Mouse (Mus musculus) ES-CJ7 (cell line): ENCODE measurements around the gene Ism2.
"Not testable (repeated sequence)": the region's sequence is repeated elsewhere in the genome, so short reads cannot be mapped to it uniquely, and the experiment has no call there.

ENCODE experiments used
- DNase-seq: peaks from one replicate; pipeline ENCODE4 v3.0.0; 2011; ENCODE audit warnings: low read depth, low spot score

The Ism2 gene

DNA sequence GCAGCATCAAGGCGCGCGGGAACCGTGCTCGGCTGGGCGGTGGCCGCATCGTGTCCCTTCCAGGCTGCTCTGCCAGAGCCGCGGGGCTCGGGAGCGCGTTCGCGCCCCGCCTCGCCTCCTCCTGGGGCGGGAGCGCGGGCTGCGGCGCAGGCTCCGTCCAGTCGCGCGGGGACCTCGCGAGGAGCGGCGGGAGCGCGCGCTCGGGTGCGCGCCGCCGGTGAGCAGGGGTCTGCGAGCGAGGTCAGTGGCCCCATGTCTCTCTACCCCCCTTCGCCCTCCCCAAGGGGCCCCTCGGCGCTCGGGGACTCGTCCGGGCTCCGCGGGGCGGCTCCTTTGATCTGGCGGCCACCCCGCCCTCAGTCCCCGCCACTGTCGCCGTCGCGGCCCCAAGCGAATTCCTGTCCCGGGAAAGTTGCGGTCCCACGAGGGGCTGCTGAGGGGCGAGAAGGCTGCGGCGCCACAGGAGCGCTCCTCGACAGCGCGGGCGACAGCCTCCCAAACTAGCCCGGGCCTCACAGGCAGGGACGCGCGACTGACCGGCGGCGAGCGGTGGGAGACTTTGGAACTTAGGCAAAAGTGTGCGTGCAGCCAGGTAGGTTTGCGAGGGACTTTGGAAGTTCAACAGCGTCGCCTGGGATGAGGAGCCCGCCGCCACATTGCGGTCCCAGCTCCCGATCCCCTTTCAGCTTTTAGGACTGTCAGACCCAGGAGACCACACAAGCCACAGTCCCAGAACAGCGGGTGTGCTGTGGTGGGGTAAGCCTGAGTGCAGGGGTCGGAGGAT is at the start of gene Ism2:
Gene Ism2 (minus strand): TSS at position 49 of the 784 bp plus-strand sequence.
- DNase-seq: no peak

DNA sequence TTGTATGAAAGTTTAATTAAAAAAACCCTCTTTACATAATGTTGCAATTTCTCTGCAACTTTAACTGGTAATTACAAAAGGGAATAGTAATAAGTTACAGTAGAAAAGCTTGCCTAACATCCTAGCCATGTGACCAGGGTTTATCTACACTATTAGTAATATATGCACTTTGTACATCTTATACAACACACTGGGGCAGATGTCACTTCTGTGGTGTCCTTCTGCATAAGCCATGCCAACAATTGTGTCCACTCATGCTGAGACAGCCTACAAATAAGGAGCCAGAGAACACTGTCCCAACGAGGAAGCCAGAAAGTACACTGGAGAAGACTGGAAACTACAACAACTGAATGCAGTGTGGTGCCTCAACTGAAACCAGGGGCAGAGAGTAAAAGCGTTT is 48.5 kb upstream of the Ism2 start:
- DNase-seq: no peak

DNA sequence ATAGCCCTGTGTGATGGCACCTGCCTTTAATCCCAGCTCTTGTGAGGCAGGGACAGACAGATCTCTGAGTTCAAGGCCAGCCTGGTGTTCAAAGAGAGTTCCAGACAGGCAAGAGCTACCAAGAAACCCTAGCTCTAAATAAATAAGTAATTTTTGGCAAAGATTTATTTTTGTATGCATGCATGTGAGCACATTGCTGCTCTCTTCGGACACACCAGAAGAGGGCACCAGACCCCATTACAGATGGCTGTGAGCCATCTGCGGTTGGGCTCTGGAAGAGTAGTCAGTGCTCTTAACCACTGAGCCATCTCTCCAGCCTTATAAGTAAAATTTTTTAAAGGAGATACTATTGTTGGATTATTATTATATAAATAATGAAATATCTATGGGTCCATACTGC is 48.0 kb upstream of the Ism2 start:
- no peak for DNase-seq

DNA sequence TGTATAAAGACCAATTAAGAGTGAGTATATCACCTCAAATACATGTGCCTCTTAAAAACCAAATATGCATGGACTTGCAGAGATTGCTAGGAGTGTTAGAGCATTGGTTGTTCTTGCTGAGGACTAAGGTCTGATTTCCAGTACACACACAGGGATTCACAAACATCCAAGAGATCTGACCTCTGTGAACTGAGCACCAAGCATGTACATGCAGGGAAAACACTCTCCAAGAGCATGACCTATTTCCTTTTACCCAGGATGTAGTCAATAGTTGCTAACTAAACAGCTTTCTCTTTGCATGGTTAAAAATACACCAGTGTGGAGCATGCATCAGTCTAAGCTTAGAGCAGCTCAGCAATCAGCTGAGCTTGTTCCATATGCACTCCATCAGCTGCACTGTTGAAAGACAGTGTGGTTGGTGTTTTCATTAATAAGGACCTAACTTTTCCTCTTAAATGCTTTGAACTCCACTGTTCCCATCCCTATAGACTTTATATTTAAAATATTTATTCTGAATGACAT is 43.6 kb upstream of the Ism2 start:
- DNase-seq: no peak

DNA sequence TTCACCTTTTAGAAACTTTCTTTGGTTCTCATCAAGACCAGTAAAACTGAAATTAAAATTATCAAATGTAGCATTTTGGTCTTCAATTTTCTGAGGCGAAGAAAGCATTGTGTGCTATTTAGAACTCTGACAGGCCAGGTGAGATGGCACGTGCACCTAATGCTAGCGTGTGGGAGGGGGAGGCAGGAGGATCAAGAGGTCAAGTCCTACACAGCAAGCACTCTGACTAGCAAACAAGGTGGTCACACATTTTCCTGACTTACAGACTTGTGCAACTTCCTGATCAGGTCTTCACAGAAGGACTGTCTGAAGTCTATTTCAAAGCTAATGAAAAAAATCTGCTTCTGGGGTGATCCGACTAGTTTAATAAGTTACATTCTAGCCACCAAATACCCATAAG is 38.6 kb upstream of the Ism2 start:
- DNase-seq: no peak

DNA sequence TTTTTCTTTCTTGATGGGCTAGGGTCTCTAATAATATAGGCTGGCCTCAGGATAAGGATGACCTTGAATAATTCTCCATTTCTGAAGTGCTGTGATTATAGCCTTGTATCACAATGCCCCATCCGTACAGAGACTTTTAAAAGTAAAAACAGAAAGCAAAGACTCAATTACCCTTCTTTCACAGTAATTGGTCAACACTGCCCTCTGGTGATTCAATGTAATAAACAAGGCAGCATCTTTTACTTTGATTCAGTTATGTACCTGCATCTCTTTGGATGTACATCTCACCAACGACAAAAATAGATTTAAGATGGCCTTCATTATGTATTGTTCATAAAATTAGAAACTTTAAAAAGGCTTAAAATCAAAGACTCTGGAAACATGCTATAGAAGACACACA is 35.4 kb upstream of the Ism2 start:
- DNase-seq: peak; percentile 48

DNA sequence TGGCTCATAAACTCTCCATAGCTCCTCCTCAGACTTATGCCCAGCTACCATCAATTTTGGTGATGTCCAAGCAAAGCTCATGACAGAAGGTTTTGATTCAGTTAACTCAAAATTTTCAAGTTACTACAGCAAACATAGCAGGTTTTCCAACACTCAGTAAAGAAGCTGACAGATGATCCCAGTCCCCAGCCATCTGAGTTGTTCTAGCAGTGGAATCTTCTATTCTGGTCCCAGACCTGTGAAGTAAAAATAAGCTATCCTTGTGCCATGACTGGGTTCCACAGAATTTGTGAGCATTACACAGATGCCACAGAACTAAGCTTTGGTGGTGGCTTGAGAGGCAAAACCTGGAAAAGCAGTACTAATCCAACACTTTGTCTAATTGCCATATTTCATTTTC is 34.3 kb upstream of the Ism2 start:
- DNase-seq: no peak

DNA sequence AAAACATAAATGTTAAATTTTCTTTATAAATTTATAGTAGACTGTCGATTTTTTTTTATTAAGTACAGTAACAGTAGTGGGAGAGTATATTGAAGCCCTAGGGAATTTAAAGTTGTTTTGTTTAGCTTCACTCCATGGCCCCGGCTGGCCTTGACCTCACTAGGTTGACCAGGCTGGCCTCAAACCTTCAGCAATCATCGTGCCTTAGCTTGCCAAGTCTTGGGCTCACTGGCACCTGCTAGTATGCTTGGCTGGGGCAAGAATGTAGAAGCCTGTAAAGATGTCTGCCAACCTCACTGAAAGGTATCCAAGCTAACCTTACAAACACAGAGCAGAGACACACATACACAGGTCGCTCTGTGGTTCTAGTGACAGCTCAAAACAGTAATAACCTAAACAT is 33.0 kb upstream of the Ism2 start:
- no peak for DNase-seq

DNA sequence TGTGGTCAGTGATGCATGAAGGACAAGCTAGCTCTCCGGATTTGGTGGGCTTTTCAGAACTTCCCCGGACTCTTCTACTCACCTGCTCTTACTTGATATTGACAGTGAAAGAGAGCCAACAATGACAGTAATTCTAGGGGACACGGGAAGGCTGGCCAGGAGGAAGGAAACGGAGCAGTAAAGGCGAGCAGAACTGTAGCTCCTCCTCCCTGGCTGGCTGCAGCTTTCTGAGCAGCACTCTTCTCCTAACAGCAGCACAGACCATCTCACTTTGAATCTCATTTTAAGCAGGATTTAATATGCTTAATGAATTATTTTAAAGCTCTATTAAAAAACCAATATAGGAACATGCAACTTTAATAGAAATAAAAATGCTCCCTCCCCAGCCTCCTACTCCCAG is 32.4 kb upstream of the Ism2 start:
- no peak for DNase-seq

DNA sequence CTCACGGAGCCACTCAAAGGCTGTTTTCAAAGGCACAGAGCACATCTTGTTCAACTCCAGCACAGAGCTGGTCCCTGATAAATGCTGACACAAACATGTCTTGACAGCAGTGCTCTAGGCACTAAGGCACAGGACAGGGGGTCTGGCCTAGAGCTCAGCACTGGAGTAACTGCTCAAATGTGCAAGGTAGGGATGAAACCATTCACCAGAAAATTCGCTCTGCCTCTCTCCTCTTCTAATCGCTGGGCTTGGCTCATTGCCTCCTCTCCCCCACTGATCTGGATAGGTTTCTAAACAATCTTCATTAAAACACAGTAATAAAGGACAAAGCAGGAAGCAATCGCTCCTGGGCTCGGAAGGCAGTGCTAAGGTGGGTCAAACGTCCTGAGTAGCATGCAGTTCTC is 31.6 kb upstream of the Ism2 start:
- peak; percentile 52 for DNase-seq

DNA sequence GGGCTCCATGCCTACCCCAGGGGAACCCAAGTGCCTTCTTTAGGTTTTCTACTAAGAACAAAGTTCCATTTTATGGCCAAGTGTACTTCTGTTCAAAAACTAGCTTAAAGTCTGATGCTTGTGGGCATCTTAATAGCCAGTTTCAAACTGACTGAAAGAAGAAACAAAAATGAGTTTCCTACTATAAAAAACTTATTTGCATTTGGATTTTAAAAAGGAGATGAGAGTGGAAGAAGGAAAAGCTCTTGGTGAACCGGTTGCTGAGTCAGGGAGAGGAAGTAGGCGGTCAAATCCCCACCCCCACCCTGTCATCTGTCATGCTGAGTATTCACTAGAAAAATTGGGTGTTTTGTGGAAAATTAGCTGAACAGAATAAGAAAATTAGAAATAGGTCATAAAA is 30.7 kb upstream of the Ism2 start:
- no peak for DNase-seq

DNA sequence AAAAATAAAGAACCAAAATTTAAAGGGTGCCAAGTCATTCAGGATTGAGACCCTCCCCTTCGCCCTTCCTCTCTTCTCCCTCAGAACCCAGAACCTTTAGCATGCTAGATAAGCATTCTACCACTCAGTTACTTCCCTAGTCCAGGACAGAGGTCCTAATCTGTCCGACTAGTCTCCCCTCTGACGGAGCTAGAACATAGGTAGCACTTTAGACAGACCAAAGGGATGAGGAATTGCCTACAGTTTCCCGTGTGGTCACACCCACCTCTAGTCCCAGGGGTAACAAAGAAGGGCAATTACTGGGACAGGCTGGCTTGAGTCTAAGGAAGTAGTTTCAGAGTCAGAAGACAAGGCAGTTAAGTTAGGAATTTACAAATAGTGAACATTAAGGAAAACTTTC is 28.5 kb upstream of the Ism2 start:
- peak; percentile 64 for DNase-seq

DNA sequence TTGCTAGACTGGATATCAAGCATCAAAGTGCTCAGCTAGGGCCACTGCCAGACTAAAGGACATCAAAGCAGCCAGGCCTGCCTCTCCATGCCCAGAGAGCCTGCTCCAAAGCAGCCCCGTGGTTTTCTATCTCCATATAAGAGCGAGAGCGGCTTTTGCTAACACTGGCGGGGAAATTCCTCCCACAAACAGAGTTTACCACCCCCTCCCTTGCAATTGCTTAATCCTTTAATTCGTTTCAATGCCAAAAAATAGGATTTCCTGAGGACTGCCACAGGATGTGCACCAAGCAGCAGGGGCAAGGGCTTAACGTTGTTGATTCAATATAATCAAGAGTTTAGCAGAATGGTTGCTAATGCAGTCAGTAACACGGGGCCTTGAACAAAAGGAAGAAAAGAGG is 28.1 kb upstream of the Ism2 start:
- no peak for DNase-seq

DNA sequence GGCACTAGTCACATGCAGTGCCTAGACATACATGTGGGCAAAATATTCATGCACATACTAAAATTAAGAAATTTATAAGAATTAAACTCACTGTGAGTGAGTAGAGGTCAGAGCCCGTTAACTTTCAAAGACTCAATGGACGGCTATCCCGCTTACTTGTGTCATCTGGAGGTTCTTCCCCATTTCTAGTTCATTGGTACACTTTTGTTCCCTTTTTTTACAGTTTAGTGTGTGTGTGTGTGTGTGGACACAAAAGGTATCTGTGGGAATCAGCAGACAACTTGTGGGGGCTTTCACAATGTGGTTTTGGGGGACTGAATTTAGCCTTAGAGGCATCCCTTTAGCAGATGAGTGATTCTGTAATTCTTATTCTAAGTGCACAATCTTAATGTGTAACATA is 25.9 kb upstream of the Ism2 start:
- DNase-seq: no peak

DNA sequence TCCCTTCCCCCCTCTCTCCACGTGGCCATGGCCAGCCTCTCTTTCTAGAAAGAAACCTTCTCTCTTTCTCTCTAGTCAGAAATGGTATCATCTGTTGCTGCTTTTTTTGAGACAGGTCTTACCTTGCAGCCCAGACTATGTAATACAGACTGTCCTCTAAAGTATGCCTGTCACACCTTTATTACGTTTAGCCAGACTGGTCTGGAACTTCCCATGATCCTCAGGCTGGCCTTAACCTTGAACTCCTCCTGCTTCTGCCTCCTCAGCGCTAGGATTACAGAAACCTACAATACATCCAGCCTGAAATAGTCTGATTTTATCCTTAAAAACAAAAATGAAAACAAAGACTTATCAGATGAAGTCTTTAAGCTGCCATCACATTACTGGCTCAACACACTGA is 19.7 kb upstream of the Ism2 start:
- peak; percentile 57 for DNase-seq

DNA sequence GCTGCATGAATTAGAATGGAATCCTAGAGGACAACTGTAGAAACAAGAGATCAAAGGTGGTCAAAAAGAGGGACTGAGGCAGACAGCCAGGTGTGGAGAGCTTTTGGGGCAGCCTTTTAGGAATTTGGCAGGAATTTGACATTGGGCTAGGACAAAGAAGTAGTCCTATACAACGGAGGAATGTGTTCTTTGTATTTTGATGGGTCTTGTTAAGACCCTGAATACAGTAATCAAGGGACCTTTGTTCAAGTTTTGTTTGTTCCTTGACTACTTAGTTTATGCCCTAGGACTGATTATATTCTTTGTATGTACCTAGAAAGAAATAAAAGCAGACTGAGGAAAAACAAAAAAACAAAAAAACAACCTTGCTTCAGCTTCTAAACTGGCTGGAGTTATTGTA is 18.4 kb upstream of the Ism2 start:
- DNase-seq: peak; percentile 97

DNA sequence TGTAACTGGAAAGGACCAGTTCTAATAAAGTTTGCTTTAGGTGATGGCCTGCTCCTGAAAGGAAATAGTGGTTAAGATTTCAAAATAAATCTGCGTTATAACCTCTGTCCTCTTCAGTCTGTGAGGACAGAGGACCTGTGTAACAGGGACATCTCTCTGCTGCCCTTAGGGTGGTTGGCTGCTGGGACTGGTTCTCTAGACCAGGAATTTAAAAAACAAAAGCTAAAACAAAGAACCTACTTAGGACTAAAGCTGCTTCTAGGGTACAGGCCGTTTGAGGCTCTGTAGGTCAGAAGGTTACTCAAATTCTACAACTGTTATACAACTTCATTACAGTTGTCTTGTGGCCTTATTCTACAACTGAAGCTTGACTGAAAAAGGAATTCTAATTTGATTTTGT is 13.6 kb upstream of the Ism2 start:
- DNase-seq: peak; percentile 63

DNA sequence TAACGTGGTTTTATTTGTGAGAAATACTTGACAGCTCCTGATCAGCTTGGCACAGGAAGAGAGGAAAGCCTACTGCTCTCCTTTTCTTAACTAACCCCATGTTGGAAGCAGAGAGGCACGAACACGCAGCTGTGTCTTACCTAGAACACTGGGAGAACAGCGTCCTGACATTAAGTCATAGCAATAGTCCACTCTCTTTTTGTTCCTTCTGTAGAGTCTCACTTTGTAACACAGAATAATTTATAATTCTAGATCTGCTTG is 7.0 kb upstream of the Ism2 start:
- DNase-seq: not testable (repeated sequence)

DNA sequence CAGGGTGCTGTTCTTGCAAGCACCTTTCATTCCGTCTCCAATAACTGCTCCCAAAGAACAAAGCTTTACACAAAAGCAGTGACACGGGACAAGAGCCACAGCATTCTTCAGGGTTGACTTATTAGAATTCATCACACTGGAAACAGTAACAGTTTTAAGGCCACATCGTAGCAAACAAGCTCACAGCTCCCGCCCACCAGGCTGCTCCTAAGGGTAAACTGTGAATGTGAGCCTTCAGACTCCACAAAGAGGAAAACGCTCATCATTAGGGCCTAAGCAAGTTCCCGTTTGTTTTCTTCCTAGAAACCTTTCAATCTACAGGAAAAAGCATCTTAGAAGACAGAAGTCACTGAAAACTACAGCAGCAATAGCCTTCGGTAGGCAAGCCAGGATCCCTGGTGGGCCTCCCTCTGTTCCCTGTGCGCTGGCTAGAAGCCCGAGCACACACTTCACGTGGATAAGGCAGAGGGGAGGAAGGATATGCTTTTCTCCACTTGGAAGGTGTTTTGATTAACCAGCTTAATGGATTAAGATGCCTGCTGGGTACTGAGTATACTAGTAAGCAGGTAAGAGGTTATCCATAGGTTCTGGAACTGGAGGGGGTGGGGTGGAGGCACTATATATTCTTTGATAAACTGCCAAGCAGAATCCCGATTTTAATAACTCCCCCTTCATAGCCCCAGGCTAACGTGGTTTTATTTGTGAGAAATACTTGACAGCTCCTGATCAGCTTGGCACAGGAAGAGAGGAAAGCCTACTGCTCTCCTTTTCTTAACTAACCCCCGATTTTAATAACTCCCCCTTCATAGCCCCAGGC is 6.5 kb upstream of the Ism2 start:
- DNase-seq: no peak

DNA sequence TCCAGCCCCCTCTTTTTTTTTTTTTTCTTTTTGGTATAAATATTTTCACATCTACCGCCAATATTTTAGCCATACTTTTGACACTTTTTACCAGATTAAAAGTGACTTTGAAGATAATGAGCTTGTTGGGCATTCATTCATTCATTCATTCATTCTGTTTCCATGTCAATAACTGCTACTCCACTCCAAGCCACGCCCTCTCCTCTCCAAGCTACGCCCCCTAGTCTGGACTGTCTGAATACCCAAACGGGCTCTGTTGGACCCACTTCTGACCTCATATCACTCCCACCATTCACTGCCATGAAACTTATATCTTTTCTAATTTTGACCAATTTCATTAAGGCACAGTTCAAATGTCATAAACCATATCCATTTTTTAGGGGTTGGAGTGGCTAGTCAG is 1.7 kb upstream of the Ism2 start:
- no peak for DNase-seq

DNA sequence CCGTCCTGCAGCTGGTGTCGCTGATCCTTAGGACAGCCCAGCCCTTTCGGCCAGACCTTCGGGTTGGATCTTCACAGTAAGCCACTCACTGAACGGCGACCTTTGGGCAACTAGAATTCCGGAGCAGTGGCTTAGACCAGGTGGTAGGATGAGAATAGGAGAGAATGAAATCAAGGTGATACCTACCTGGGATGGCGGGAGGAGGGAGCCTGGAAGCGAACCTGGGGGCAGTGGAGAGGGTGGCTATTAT is 861 bp upstream of the Ism2 start:
- DNase-seq: no peak

DNA sequence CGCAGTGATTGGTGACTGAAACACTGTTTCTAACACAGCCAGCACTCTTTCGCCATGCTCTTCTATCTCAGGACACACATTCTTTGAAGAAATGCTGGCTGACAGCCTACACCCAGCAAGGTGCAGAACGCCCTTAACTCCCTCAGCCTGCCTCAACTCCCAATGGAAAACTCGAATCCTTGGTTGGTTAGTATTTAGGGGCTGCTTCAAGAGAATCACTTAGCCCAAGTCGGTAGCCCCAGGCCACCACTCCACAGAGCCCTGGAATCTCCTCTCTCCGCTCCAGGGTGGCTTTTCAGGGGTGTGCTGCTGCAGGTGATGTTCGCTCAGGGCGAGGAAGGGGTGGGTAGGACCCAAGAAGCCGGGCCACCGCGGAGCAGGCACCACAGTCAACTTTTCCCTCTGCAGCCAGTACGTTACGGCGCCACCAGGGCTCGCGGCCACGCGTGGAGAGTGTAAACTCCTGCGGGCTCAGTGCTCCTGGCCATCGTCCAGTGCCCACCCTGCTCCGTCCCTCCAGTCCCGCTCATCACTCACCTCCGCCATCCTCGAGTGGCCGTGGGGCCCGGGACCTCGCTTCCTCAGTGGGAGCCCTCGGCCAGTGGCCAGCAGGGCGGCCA is 358 bp downstream of the Ism2 start:
- DNase-seq: no peak

DNA sequence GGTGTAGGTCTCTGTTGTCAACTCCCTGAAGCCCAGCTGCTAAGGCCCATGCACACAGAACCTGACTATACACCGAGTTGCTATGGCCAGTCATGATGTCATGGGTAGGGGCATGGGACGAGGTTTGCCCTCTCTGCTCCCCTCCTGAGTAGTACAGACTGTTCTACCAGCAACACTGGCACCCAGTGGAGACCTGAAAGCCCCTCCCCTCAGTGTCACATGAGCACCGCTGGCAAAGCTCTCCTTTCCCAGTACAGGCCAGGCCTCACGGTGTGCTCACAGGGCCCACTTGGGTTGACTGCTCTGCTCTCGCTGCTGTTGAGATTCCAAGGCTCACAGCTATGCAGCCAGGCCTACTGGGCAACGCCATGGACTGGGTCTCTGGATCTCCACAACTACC is 5.6 kb downstream of the Ism2 start:
- DNase-seq: no peak
